Mouse (Mus musculus): ENCODE measurements around the gene Slc35e2. TPM values are rescaled to one million over a fixed set of nuclear protein-coding genes. Genes with fewer than 3 reads are reported as not detected.

Gene Slc35e2
- polyA plus RNA-seq, 1 experiment from 2014 or later, result 16.4 TPM

GRCm38 (mm10) chr4:155578336-155579125 is 22.7 kb upstream of the Slc35e2 start:
- 90% methylated on average over 7 of the region's 7 CpGs for WGBS
- Histone ChIP-seq H3K27me3 (ENCODE audit: control insufficient read depth, insufficient read depth, low read length) (no peaks in the 10 kb centered on the region), H3K4me3 (ENCODE audit: low read depth, low read length) (no peak overlapping the region), H3K4me1 (ENCODE audit: control insufficient read depth, insufficient read depth, low read length) (no peaks in the 10 kb centered on the region), H3K36me3 (ENCODE audit: control insufficient read depth, insufficient read depth, low read length) (peaks cover 4% of the 10 kb centered on the region; the same call in 1 of the 2 replicates), H3K4me2 (ENCODE audit: low read depth, severe bottlenecking) (no peak overlapping the region), H3K27ac (replicated peaks; ENCODE audit: low read depth, low read length) (no peak overlapping the region), H3K9me3 (ENCODE audit: control insufficient read depth, low read length) (no peaks in the 10 kb centered on the region), H3K9ac (ENCODE audit: low read length) (no peak overlapping the region)
- no peak for DNase-seq (ENCODE audit: low spot score)
- ATAC-seq (ENCODE audit: insufficient number of reproducible peaks, low FRiP score, low TSS enrichment, low read depth), result no peak

GRCm38 (mm10) chr4:155580420-155580819 is 20.8 kb upstream of the Slc35e2 start:
- H3K36me3 ChIP-seq (ENCODE audit: control insufficient read depth, insufficient read depth, low read length), result peaks cover 6% of the 10 kb centered on the region; the same call in 1 of the 2 replicates
- WGBS, result 30% methylated on average over 1 of the region's 1 CpGs
- H3K4me1 ChIP-seq (ENCODE audit: control insufficient read depth, insufficient read depth, low read length), result no peaks in the 10 kb centered on the region
- no peak overlapping the region for H3K27ac ChIP-seq (replicated peaks; ENCODE audit: low read depth, low read length)
- H3K4me2 ChIP-seq (ENCODE audit: low read depth, severe bottlenecking), result no peak overlapping the region
- H3K9me3 ChIP-seq (ENCODE audit: control insufficient read depth, low read length), result no peaks in the 10 kb centered on the region
- H3K27me3 ChIP-seq (ENCODE audit: control insufficient read depth, insufficient read depth, low read length), result no peaks in the 10 kb centered on the region
- DNase-seq (ENCODE audit: low spot score), result peak; percentile 77
- ATAC-seq (ENCODE audit: insufficient number of reproducible peaks, low FRiP score, low TSS enrichment, low read depth), result no peak
- no peak overlapping the region for H3K4me3 ChIP-seq (ENCODE audit: low read depth, low read length)
- H3K9ac ChIP-seq (ENCODE audit: low read length), result no peak overlapping the region

GRCm38 (mm10) chr4:155582279-155582905 is 18.8 kb upstream of the Slc35e2 start:
- ATAC-seq (ENCODE audit: insufficient number of reproducible peaks, low FRiP score, low TSS enrichment, low read depth), result no peak
- no peaks in the 10 kb centered on the region for H3K4me1 ChIP-seq (ENCODE audit: control insufficient read depth, insufficient read depth, low read length)
- peaks cover 15% of the 10 kb centered on the region for H3K36me3 ChIP-seq (ENCODE audit: control insufficient read depth, insufficient read depth, low read length)
- H3K9me3 ChIP-seq (ENCODE audit: control insufficient read depth, low read length), result no peaks in the 10 kb centered on the region
- no peak for DNase-seq (ENCODE audit: low spot score)
- 97% methylated on average over 6 of the region's 6 CpGs for WGBS
- no peak overlapping the region for H3K4me2 ChIP-seq (ENCODE audit: low read depth, severe bottlenecking)
- H3K4me3 ChIP-seq (ENCODE audit: low read depth, low read length), result no peak overlapping the region
- H3K27ac ChIP-seq (replicated peaks; ENCODE audit: low read depth, low read length), result no peak overlapping the region
- H3K27me3 ChIP-seq (ENCODE audit: control insufficient read depth, insufficient read depth, low read length), result no peaks in the 10 kb centered on the region
- no peak overlapping the region for H3K9ac ChIP-seq (ENCODE audit: low read length)

DNA sequence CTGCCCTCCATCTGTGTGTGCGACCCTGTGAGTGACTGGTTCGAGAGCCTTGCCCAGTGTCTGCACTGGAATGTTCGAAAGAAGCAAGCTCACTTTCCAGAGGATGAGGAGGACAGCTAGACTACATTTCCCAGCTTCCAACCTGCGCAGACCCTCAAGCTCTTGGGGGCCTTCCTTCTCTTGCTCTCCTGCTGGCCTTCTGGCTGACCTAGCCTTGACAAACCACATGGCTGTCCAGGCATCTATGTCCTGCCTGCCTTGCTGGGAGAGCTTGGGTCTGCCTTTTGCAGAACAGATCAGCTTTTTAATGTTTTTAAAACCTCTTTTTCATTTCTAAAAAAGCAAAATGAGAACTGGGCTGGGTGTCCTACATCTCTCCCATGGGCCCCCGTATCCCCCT is 11.9 kb upstream of the Slc35e2 start:
- Histone ChIP-seq H3K4me2 (ENCODE audit: low read depth, severe bottlenecking) (no peak overlapping the region), H3K4me3 (ENCODE audit: low read depth, low read length) (no peak overlapping the region), H3K36me3 (ENCODE audit: control insufficient read depth, insufficient read depth, low read length) (peaks cover 26% of the 10 kb centered on the region), H3K27me3 (ENCODE audit: control insufficient read depth, insufficient read depth, low read length) (no peaks in the 10 kb centered on the region), H3K9ac (ENCODE audit: low read length) (no peak overlapping the region), H3K4me1 (ENCODE audit: control insufficient read depth, insufficient read depth, low read length) (no peaks in the 10 kb centered on the region), H3K9me3 (ENCODE audit: control insufficient read depth, low read length) (no peaks in the 10 kb centered on the region), H3K27ac (replicated peaks; ENCODE audit: low read depth, low read length) (no peak overlapping the region)
- ATAC-seq (ENCODE audit: insufficient number of reproducible peaks, low FRiP score, low TSS enrichment, low read depth) (no peak), DNase-seq (ENCODE audit: low spot score) (no peak)
- 90% methylated on average over 5 of the region's 5 CpGs for WGBS

DNA sequence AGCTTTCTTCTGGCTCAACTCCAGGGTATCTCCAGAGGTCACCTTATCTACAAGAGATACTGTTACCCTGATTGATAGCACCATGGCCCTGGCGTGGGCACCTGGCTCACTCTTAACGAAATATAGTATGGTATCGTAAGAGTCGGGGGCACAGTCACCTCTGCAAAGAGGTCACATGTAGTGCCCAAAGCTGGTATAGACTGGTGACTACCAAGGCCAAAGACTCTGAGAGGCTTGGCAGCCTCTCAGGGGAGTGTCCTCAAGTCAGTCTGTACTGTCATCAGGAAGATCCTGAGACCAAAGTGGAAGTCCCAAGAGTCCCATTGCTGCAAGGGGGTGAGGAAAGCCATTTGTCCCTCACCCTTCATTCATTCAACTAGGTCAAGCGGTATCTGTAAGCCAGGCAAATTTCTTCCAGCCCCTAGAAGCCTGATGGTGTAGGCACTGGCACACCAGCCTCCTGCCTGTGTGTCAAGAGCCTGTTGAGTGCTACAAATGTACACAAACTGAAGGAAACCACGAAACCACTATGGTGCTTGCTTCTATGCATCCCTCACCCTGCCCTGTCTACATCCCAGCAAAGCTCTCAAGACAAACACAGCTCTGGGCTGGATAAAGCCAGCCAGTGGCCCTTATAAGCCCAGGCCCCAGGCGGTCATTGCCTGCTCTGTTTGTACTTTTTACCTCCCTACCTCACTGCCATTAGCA is 10.1 kb upstream of the Slc35e2 start:
- no peak overlapping the region for H3K4me2 ChIP-seq (ENCODE audit: low read depth, severe bottlenecking)
- WGBS, result 87% methylated on average over 7 of the region's 7 CpGs
- peaks cover 19% of the 10 kb centered on the region for H3K36me3 ChIP-seq (ENCODE audit: control insufficient read depth, insufficient read depth, low read length)
- H3K9me3 ChIP-seq (ENCODE audit: control insufficient read depth, low read length), result no peaks in the 10 kb centered on the region
- ATAC-seq (ENCODE audit: insufficient number of reproducible peaks, low FRiP score, low TSS enrichment, low read depth) (no peak), DNase-seq (ENCODE audit: low spot score) (no peak)
- no peak overlapping the region for H3K27ac ChIP-seq (replicated peaks; ENCODE audit: low read depth, low read length)
- H3K4me3 ChIP-seq (ENCODE audit: low read depth, low read length), result no peak overlapping the region
- H3K9ac ChIP-seq (ENCODE audit: low read length), result no peak overlapping the region
- H3K4me1 ChIP-seq (ENCODE audit: control insufficient read depth, insufficient read depth, low read length), result no peaks in the 10 kb centered on the region
- H3K27me3 ChIP-seq (ENCODE audit: control insufficient read depth, insufficient read depth, low read length), result no peaks in the 10 kb centered on the region

DNA sequence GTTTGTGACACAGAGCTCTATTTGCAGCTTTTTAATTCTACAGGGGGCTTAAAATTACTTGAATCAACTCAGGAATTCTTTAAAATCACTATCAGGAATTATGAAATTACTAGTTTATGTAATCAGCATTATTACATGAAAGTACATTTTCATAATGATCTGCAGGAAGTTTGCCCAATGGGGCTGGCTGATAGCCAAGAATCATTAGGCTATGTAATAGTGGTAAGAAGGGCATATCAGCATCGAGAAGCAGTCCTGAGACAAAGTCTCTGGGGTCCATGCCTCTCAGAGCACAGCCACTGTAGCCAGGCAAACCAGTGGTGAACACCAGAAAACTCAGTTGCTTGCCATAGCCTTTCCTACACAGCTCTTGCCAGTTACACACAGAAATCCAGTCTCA is 7.4 kb upstream of the Slc35e2 start:
- H3K9ac ChIP-seq (ENCODE audit: low read length), result no peak overlapping the region
- no peak overlapping the region for H3K4me2 ChIP-seq (ENCODE audit: low read depth, severe bottlenecking)
- H3K4me1 ChIP-seq (ENCODE audit: control insufficient read depth, insufficient read depth, low read length), result no peaks in the 10 kb centered on the region
- H3K27me3 ChIP-seq (ENCODE audit: control insufficient read depth, insufficient read depth, low read length), result no peaks in the 10 kb centered on the region
- WGBS, result 81% methylated on average over 1 of the region's 1 CpGs
- H3K9me3 ChIP-seq (ENCODE audit: control insufficient read depth, low read length), result no peaks in the 10 kb centered on the region
- no peak overlapping the region for H3K4me3 ChIP-seq (ENCODE audit: low read depth, low read length)
- ATAC-seq (ENCODE audit: insufficient number of reproducible peaks, low FRiP score, low TSS enrichment, low read depth) (no peak), DNase-seq (ENCODE audit: low spot score) (no peak)
- H3K27ac ChIP-seq (replicated peaks; ENCODE audit: low read depth, low read length), result no peak overlapping the region
- peaks cover 5% of the 10 kb centered on the region for H3K36me3 ChIP-seq (ENCODE audit: control insufficient read depth, insufficient read depth, low read length)

DNA sequence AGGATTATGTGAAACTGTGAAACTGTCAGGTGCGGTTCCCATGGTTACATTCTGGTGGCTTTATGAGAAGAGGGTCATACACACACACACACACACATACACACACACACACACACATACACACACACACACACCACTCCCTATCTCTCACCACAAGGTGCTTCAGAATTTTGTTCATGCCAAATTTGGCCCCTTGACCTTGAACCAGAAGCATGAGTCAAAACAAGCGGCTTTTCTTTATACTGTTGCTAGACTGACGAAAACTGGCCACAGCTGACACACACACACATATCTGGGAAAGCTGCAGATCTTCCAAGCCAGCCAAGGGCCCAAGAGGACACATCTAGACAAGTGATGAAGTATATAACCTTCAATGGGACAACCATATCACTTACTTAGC is 5.4 kb upstream of the Slc35e2 start:
- 86% methylated on average over 3 of the region's 3 CpGs for WGBS
- Histone ChIP-seq H3K27ac (replicated peaks; ENCODE audit: low read depth, low read length) (no peak overlapping the region), H3K9ac (ENCODE audit: low read length) (no peak overlapping the region), H3K4me1 (ENCODE audit: control insufficient read depth, insufficient read depth, low read length) (no peaks in the 10 kb centered on the region), H3K36me3 (ENCODE audit: control insufficient read depth, insufficient read depth, low read length) (no peaks in the 10 kb centered on the region), H3K9me3 (ENCODE audit: control insufficient read depth, low read length) (no peaks in the 10 kb centered on the region), H3K27me3 (ENCODE audit: control insufficient read depth, insufficient read depth, low read length) (no peaks in the 10 kb centered on the region), H3K4me2 (ENCODE audit: low read depth, severe bottlenecking) (no peak overlapping the region), H3K4me3 (ENCODE audit: low read depth, low read length) (no peak overlapping the region)
- DNase-seq (ENCODE audit: low spot score) (no peak), ATAC-seq (ENCODE audit: insufficient number of reproducible peaks, low FRiP score, low TSS enrichment, low read depth) (no peak)

- Histone ChIP-seq H3K4me2 (ENCODE audit: low read depth, severe bottlenecking) (no peak overlapping the region), H3K4me1 (ENCODE audit: control insufficient read depth, insufficient read depth, low read length) (no peaks in the 10 kb centered on the region), H3K27ac (replicated peaks; ENCODE audit: low read depth, low read length) (no peak overlapping the region), H3K27me3 (ENCODE audit: control insufficient read depth, insufficient read depth, low read length) (no peaks in the 10 kb centered on the region), H3K9ac (ENCODE audit: low read length) (no peak overlapping the region), H3K36me3 (ENCODE audit: control insufficient read depth, insufficient read depth, low read length) (no peaks in the 10 kb centered on the region), H3K4me3 (ENCODE audit: low read depth, low read length) (no peak overlapping the region), H3K9me3 (ENCODE audit: control insufficient read depth, low read length) (no peaks in the 10 kb centered on the region)
- ATAC-seq (ENCODE audit: insufficient number of reproducible peaks, low FRiP score, low TSS enrichment, low read depth) (no peak), DNase-seq (ENCODE audit: low spot score) (no peak)
- 83% methylated on average over 5 of the region's 5 CpGs for WGBS
Measured at GRCm38 (mm10) chr4:155596606-155597005, 4.6 kb upstream of the Slc35e2 start.
